Mouse (Mus musculus) G1E (cell line): ENCODE results near the gene Mecom.

Experiments
- CTCF ChIP-seq: IDR thresholded peaks from 2 replicates; pipeline ENCODE4 v1.5.1; 2012; ENCODE audit warnings: low read depth, low read length, inconsistent platforms, mixed read lengths
- GATA1 ChIP-seq: IDR thresholded peaks from 2 replicates; pipeline ENCODE4 v1.6.1; 2012; ENCODE audit warnings: borderline replicate concordance, low read length, inconsistent platforms, mixed read lengths
- GATA2 ChIP-seq: IDR thresholded peaks from 2 replicates; pipeline ENCODE4 v1.6.1; 2012; ENCODE audit warnings: low read depth, low read length, inconsistent platforms, borderline replicate concordance
- POLR2AphosphoS5 ChIP-seq: IDR thresholded peaks from 2 replicates; pipeline ENCODE4 v1.6.1; 2012; ENCODE audit warnings: low read depth, low read length, inconsistent platforms; ENCODE audit not compliant: insufficient replicate concordance
- TAL1 ChIP-seq: conservative IDR thresholded peaks from 2 replicates; pipeline ENCODE4 v1.6.1; 2012; ENCODE audit warnings: low read depth, low read length, inconsistent platforms, mixed read lengths

DNA sequence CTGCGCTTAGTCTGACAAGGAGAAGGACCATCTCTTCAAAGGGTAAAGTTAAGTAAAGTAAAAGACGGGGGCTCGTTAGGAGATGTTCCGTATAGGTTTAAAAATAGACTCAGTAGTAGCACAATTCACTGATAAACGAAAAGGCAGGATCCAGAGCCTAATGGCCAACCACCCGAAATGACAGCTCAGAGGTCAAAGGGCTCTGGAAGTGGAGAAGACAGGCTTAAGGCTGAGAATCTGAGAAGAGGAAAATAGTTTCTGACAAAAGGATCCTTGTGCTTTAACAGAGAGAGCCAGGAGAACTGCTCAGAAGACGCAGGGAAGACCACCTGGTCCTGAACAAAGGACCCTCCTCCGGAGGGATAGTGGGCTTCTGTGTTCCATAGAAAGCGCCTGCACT, 111.7 kb downstream of the Mecom start:
- TF ChIP-seq CTCF: no peak
- no peak for TF ChIP-seq GATA1
- TF ChIP-seq TAL1: no peak
- no peak for TF ChIP-seq POLR2AphosphoS5
- TF ChIP-seq GATA2: no peak
